In the genomic region with DNA sequence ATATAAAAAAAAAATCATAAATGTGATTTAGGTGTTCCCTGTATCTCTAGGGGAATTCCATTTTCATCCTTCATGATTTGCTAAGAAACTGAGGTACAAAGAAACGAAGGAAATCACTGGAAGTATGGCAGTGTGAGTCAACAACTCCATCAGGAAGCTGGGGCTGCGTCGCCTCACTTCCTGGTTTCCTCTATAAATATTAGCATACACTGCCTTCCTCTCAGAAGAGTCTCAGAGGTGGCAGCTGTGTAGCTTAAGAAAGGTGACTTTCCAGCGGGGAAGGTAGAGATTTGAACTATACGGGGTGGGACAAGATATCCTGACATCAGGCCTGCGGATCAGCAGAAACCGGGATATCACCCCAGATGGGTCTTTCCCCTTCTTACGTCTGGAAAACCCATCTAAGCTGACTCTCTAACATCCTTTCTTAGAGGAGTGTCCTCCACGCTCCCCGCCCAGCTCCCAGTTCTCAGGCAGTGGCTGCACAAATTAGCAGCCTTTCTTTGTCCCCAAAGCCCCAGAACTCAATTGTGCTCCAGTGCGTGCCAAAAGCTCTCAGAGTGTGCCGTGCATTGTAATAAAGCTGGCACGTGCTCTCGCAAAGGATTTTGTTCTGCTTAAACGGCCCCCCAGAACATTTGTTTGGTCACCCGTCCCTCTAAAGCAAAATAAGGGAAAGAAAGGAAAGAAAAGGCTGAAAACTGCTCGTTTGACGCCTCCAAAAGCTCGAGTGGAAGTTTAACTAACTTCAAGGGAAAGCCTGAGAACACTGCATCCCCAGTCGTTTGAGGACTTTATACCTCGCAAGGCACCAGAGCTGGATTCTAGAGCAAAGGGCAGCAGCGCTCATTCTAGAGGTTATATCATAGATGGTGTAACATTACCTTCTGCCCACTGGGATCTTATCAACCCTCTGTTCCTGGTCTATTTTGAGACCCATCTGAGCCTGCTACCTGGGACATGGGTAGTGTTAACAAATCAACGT, we compare ENCODE assay signal across 8 mouse cellular contexts. TPM values are rescaled to one million over a fixed set of nuclear protein-coding genes. Genes with fewer than 3 reads are reported as not detected.
DNase-seq lines count a peak whose midpoint lies in the region; ATAC-seq and TF ChIP-seq lines count a peak whose summit lies in the region.

No protein-coding gene starts in this region.

- ATAC-seq in lung, postnatal 0 days: peak; percentile 67
- peak; percentile 68; the same call in 1 of the 2 replicates for ATAC-seq in stomach, embryonic 16.5 days (ENCODE audit: insufficient read depth, low FRiP score)

- 0 out of 2 replicates have a peak overlapping the region, but pooled peaks have one; percentile 22 for H3K27ac ChIP-seq in lung, postnatal 0 days (ENCODE audit: low read length)
- H3K27ac ChIP-seq in stomach, embryonic 16.5 days (ENCODE audit: low read length): peak overlapping the region; percentile 64

- H3K9me3 ChIP-seq in lung, postnatal 0 days (ENCODE audit: low read length): no peaks in the 10 kb centered on the region
- 0 out of 2 replicates have a peak, but pooled peaks cover 3% of the 10 kb centered on the region for H3K9me3 ChIP-seq in stomach, embryonic 16.5 days (replicated peaks; ENCODE audit: control insufficient read depth, low read length)

- H3K4me2 ChIP-seq in lung, postnatal 0 days (replicated peaks; ENCODE audit: low read depth, low read length): peak overlapping the region; percentile 37
- H3K4me2 ChIP-seq in stomach, embryonic 16.5 days (ENCODE audit: low read depth, low read length): peak overlapping the region; percentile 4; the same call in 1 of the 2 replicates

- 26% methylated on average over 23 of the region's 23 CpGs for WGBS in lung, postnatal 0 days
- WGBS in stomach, embryonic 16.5 days: 42% methylated on average over 23 of the region's 23 CpGs

- peak; percentile 21 for DNase-seq in thymus, postnatal 0 days (ENCODE audit: low spot score)
- DNase-seq in thymus, postnatal 4 days: no peak
- peak; percentile 65 to 68 for DNase-seq in heart, adult 9 months (ENCODE audit: low spot score in 2 of 2)
- DNase-seq in kidney, adult 18-20 months: peak; percentile 65
- DNase-seq in lung, postnatal 0 days (ENCODE audit: low spot score): peak; percentile 52
- no peak for DNase-seq in adrenal gland, adult 18-20 months (ENCODE audit: low spot score in 2 of 2)
- no peak for DNase-seq in gastrocnemius, adult 18-20 months (ENCODE audit: low spot score)

- H3K4me1 ChIP-seq in lung, postnatal 0 days (ENCODE audit: insufficient read depth, low read depth, low read length): no peaks in the 10 kb centered on the region
- H3K4me1 ChIP-seq in stomach, embryonic 16.5 days (ENCODE audit: control insufficient read depth, insufficient read depth, low read length): 0 out of 2 replicates have a peak, but pooled peaks cover 6% of the 10 kb centered on the region

- no peak for TF ChIP-seq EP300 in lung, postnatal 0 days (IDR thresholded peaks at IDR 0.05)

- H3K4me3 ChIP-seq in lung, postnatal 0 days (ENCODE audit: low read depth, low read length): no peak overlapping the region
- H3K4me3 ChIP-seq in stomach, embryonic 16.5 days (replicated peaks; ENCODE audit: low read length): no peak overlapping the region

- no peak for TF ChIP-seq CTCF in lung, postnatal 0 days (IDR thresholded peaks at IDR 0.05)

- H3K27me3 ChIP-seq in lung, postnatal 0 days (replicated peaks; ENCODE audit: insufficient read depth, low read length): no peaks in the 10 kb centered on the region
- no peaks in the 10 kb centered on the region for H3K27me3 ChIP-seq in stomach, embryonic 16.5 days (ENCODE audit: control insufficient read depth, insufficient read depth, low read length)

- no peaks in the 10 kb centered on the region for H3K36me3 ChIP-seq in lung, postnatal 0 days (ENCODE audit: insufficient read depth, low read length)
- no peaks in the 10 kb centered on the region for H3K36me3 ChIP-seq in stomach, embryonic 16.5 days (ENCODE audit: control insufficient read depth, insufficient read depth, low read length)

- no peak overlapping the region; the same call in 1 of the 2 replicates for H3K9ac ChIP-seq in lung, postnatal 0 days (replicated peaks; ENCODE audit: low read depth)
- H3K9ac ChIP-seq in stomach, embryonic 16.5 days (ENCODE audit: low read length): peak overlapping the region; percentile 27; the same call in 1 of the 2 replicates

RNA-seq across cellular contexts. Expression of gene Rreb1, which starts 17.0 kb away (rescaled TPM):
- 8.5 and 9.6 TPM in 2 replicates for polyA plus RNA-seq in thymus, postnatal 0 days (2015; fragmentation: Nextera tagmentation; extraction: Ambion mirVana)
- 10.0 and 11.2 TPM in 2 replicates for polyA plus RNA-seq in lung, postnatal 0 days (2015; fragmentation: Nextera tagmentation; extraction: Ambion mirVana)
- polyA plus RNA-seq in stomach, embryonic 16.5 days (2015; fragmentation: Nextera tagmentation; extraction: Ambion mirVana): 13.5 and 14.1 TPM in 2 replicates
- total RNA-seq in adrenal gland, adult 18-20 months (2021): 10 to 100 TPM; 41.1 to 48.4 TPM
- total RNA-seq in gastrocnemius, adult 18-20 months (2021): 10 to 100 TPM; 25.9 to 32.7 TPM

Comparison
In these comparisons a context has a peak if more than half of its experiments do, and no peak if none do; other contexts are left out.
1. DNase-seq: peak in thymus, postnatal 0 days (single experiment), heart, adult 9 months (2 of 2), kidney, adult 18-20 months (single experiment) and lung, postnatal 0 days (single experiment); none in thymus, postnatal 4 days (single experiment), adrenal gland, adult 18-20 months (0 of 2) and gastrocnemius, adult 18-20 months (single experiment).